Mouse (Mus musculus) layer of hippocampus, adult 2 months (tissue): ENCODE data around the gene Mrpl46. TPM values are rescaled to one million over a fixed set of nuclear protein-coding genes. Genes with fewer than 3 reads are reported as not detected.

Source experiments
- DNase-seq, 2 experiments: peaks; one replicate each; pipeline ENCODE4 v3.0.0; 2022; ENCODE audit warnings: low spot score in 2 of 2
- H3K27ac ChIP-seq: fragments of 200-600 bp; 2 replicates; pipeline ENCODE4 v1.8.1; 2022
- H3K4me3 ChIP-seq: fragments of 200-600 bp; 2 replicates; pipeline ENCODE4 v1.8.1; 2022; ENCODE audit warnings: mild to moderate bottlenecking
- CTCF ChIP-seq: fragments of 200-600 bp; conservative IDR thresholded peaks from 2 replicates; pipeline ENCODE4 v1.8.1; 2022; ENCODE audit warnings: antibody characterized with exemption, mild to moderate bottlenecking, moderate library complexity
- long read RNA-seq, 2 experiments: library from polyadenylated mRNA; stranded (forward); transcript quantifications; one replicate each; pipeline ENCODE4 v2.0.0; 2021; ENCODE audit warnings: borderline mapping rate in 2 of 2
- total RNA-seq, 2 experiments: library from RNA; stranded (reverse); gene quantifications; 2 replicates each; pipeline ENCODE4 v1.2.3; 2021

Gene Mrpl46
- 10 to 100 TPM; 28.6 to 32.7 TPM for total RNA-seq
- long read RNA-seq, experiment 1, transcript Mrpl46-201 (4 exons, 1,134 nt): major isoform, 23 of 24 reads
- long read RNA-seq, experiment 1, partial matches to known transcripts: 0 of 24 reads
- long read RNA-seq, experiment 1, other reads (novel, unspliced or antisense): 1 of 24 reads
- long read RNA-seq, experiment 2, transcript Mrpl46-201 (4 exons, 1,134 nt): major isoform, 32 of 35 reads
- long read RNA-seq, experiment 2, partial matches to known transcripts: 3 of 35 reads
- long read RNA-seq, experiment 2, other reads (novel, unspliced or antisense): 0 of 35 reads

DNA sequence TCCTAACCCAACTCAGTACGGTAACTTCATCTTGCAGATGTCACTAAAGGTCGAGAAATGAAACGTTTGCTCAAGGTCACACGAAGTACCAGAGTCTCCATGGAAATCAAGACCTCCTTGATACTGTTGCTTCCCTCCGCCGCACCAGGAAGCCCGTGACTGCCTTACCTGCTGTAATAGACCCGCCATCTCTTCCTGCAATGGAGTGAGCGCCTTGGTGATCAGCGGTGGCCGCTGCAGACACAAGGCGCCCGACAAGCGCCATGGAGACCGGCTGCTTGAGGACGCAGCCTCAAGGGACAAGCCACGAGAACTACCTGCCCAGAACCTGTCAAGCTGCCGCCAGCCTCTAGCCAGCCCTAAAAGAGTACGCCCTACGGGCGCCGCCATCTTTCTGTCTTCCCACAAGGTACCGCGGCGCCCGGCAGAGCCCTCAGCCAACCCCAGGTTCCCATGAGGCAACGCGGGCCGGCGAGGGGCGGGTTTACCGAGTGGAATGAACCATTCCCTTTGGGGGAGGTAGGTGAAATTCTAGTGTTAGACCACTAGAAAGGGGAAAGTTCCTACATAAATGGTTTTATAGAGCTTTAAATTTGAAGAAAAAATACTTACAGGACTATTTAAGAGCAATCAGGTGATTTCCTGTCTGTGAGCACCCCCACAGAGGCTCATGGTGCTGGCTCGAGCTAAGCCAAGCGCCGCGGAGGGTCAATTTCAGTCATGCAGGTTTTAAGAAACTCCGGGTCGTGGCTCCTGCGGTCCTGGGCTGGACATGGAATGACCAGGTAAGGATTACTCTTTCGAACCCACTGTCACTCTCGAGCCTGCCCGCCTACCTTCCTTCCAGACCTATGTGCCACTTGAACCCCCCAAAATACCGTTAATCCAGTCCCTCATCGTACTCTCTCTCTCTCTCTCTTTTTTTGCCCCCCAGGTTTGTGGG is at the start of gene Mrpl46, which contains the start of gene Mrps11:
Gene Mrpl46, minus strand, starts transcription at position 893 of the 943 bp plus-strand sequence.
Gene Mrps11, plus strand, starts transcription at position 481 of the 943 bp plus-strand sequence.
- peak; percentile 87 to 88 for DNase-seq
- H3K4me3 ChIP-seq: peak within 1 kb of the TSS; percentile 85
- no peak for TF ChIP-seq CTCF
- peak within 1 kb of the TSS; percentile 99 for H3K27ac ChIP-seq

DNA sequence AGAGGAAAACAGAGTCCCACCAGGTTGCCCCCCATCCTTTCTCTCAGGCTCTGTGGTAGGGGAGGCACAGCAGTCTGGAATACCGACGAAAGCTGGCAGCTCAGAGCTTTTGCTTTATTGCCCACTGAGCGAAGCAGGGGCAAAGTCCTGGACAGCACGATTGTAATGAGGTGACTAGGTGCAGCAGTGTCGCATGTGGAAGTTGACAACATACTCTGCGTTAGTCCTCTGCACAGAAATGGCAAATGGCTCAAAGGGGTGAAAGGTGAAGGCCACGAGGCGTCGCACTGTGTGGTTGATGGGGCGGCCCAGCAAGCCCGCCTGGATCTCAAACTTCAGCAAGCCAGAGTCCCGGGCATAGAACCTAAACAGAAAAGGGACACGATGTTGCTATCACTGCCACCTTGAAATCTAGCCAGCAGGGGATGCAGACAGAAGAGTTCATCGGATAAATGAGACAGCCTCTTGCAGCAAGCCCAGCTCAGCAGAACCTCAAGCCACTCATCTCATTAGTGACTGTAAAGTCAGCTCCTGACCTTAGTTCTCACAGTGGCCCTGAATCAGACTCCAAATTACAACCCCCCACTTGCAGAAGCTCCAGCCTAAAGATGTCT is 44.5 kb upstream of the Mrpl46 start:
- TF ChIP-seq CTCF: no peak
- Histone ChIP-seq H3K27ac (no peak overlapping the region), H3K4me3 (no peak overlapping the region)
- no peak for DNase-seq

DNA sequence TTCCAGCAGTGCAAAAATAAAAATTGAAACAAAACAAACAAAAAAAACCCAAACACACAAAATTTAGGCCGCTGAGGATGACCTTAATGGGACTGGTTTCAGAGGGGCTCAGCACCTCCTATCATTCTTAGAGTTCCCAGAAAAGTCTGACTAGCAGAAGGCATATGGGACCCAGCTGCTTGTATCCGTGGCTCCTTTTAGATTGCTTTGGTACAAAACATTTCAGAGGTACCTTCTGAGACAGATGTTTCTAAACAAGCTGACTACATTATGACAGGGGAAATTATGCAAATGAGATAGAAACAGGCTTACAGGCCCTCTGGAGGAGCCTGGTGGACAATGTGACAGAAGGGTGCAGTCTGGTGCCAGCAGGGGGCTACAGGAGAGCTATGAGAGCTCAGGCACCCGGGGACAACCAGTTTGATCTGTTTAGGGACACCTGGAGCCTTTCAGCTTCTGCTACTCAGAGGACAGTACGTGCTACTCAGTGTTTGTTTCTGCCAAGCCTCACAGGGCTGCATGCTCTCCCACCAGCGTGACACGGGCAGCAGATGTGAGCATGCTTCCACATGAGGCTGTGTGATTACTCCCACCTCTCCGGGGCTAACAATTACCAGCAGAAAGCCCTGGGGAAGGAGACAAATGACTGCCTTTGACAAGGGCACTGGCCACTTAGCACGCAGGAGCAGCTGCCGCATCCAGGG is 43.5 kb upstream of the Mrpl46 start:
- peak overlapping the region; percentile 40 for H3K27ac ChIP-seq
- peak in 1 of 2 experiments; percentile 18 for DNase-seq
- H3K4me3 ChIP-seq: no peak overlapping the region
- TF ChIP-seq CTCF: peak; percentile 48

DNA sequence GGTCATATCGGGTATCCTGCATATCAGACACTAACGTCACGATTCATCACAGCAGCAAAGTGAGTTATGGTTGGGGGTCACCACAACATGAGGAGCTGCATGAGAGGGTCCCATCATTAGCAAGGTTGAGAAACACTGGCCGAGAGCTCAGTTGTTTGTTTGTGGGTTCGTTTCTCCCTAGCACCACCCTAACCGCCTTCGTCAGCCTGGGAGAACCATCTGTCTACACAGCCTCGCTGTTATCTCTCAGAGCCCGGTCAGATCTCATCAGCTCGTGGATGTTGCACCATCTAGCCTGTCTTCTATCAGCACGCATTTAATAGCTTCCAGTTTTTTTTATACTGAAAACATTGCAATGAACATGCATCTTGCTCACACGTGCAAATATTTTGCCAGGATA is 35.0 kb upstream of the Mrpl46 start:
- TF ChIP-seq CTCF: no peak
- no peak for DNase-seq
- Histone ChIP-seq H3K27ac (peak overlapping the region; percentile 46), H3K4me3 (no peak overlapping the region)

DNA sequence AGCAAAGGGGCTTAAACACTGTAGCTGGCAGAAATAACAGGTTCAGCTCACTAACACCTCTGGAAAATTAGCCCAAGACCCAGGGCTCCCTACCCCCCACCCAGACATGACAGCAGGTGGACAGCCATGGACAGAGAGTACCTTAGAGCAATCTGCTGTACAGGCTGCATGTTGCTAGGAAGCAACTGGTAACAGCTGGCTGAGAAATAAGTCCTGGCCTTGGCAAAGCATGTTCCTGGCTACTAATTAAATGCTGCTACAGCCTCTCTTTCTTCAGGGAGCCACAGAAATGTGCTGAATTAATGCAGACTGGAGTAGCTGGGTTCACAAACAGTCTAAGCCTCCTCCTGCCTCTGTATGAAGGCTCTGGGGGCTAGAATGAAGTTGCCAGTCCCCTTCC is 31.4 kb upstream of the Mrpl46 start:
- DNase-seq: no peak
- no peak for TF ChIP-seq CTCF
- Histone ChIP-seq H3K27ac (no peak overlapping the region), H3K4me3 (no peak overlapping the region)

DNA sequence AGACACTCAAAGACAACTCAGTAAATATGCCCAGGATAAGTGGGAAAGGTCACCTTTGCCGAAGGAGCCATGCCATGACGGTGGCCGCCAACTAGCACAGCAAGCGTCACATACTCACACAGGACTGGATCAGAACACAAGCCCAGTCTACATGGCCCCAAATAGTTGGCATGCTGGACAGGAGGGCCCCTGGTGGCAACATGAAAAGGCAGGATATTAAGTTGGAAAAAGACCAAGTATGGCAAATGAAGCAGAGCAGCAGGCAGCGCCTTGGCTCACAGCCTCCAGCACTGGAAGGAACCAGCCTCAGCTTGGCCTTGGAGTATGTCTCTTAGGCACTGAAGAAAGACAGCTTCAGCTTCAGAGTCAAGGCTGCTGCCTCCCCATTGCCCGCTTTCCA is 30.5 kb upstream of the Mrpl46 start:
- H3K4me3 ChIP-seq: no peak overlapping the region
- H3K27ac ChIP-seq: no peak overlapping the region
- no peak for TF ChIP-seq CTCF
- no peak for DNase-seq

DNA sequence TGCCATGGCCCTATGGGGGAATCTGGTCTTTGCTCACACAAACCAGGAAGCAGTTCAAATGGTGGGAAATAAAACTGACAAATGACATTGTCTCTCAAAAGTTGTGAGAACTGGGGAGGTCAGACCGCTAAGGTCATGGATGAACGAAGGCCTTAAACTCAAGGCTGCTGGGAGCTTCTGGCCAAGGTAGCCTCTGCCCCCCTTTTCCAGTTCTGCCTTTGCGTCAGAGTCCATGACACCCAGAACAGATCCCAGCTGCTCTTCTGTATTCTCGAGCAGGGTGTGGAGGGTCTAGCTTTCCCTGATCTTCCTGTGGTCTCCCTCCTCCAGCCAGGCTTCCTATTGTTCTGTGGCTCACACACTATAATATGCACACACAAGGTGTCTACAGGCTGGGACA is 23.9 kb upstream of the Mrpl46 start:
- DNase-seq: no peak
- Histone ChIP-seq H3K4me3 (no peak overlapping the region), H3K27ac (no peak overlapping the region)
- TF ChIP-seq CTCF: no peak

DNA sequence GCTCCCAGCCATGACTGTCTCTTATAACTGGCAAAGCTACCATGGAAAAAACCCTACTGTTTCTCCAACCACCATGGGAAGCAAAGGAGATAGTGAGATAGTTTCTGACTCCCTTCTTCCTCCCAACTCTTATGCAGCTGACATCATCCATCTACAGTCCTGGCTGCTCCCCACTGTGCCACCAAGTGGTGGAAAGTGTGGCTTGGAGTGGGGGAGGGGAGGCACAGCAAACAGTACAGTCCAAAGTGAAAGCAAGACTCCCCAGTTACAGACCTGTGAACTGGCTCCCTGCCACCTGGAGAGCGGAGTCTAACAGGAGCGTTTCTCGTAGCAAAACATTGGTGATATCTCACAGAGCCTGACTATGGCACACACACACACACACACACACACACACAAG is 20.5 kb upstream of the Mrpl46 start:
- H3K4me3 ChIP-seq: no peak overlapping the region
- peak; percentile 43 for TF ChIP-seq CTCF
- no peak overlapping the region for H3K27ac ChIP-seq
- DNase-seq: no peak

DNA sequence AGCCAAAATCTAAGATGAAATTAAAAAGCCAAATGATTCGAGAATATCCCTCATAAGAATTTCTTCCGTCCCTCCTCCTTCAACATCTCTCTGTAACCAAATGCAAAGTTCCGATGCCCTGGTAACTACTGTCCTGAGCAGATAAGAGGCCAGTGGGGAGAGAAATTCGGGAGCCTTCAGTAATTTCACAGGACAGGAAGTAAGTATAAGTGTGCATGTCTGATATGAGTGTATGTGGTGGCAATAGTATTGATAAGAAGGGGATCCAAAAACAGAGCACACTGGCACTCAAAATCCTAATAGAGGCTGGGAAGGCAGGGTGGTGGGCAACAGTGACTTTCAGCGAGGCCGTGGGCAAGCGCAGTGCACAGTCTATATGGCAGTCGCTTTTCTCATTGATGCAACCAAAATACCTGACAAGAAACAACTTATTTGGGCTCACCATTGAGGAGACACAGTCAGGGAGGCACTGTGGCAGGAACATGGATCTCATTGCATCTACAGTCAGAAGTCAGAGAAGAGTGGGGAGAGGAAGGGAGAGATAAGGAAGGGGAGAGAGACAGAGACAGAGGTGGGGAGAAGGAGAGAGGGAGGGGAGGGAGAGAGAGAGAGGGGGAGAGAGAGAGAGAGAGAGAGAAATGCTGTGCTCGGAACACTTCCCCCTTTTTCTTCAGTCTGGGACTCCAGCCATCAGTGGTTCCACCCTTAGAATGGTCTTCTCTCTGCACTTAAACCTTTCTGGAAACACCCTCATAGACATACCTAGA is 16.6 kb upstream of the Mrpl46 start:
- no peak overlapping the region for H3K27ac ChIP-seq
- no peak for TF ChIP-seq CTCF
- no peak overlapping the region for H3K4me3 ChIP-seq
- no peak for DNase-seq

DNA sequence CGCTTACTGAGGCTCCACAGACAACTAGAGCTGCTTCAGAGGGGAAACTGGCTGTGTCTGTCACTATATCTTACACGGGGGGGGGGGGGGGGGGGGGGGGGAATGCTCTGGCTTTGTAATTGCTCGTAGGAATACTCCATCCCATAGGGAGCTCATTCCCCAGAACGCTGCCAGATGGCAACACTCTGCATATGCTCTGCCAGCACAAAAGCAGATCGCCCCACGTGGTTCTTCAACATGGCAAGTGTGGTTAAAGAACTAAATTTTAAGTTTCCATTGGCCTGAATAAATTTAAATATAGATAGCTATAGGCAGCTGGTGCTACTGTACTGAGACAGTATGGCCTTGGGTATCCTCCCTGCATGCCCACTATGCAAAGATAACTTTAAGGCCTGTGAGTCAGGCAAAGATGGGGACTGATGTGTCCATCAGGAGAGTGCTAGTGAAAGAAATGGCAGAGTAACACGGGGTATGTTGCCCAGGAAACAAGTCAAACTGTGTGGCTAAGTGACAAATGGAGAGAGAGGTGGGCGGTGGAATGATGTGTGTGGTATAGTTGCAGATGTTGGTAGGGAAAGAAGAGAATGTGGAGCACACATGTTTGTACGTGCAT is 14.6 kb upstream of the Mrpl46 start:
- peak overlapping the region; percentile 41; the same call in 1 of the 2 replicates for H3K27ac ChIP-seq
- TF ChIP-seq CTCF: no peak
- peak; percentile 72 to 79 for DNase-seq
- H3K4me3 ChIP-seq: no peak overlapping the region

DNA sequence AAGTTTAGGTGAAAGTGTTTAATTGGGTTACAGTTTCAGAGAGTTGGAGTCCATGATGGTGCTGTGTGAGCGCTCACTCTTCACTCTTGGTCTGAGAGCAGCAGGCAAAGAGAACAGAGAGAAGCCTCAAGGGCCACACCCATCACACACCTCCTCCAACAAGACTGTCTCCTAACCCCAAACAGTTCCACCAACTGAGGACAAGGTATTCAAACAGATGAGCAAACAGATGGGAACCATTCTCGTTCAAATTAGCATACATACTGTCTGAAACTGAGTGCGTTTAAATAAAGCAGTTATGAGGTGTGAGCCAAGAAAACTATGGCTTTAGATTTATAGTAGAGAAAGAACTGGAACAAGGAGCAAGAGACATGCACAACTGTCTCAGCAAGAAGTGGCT is 13.3 kb upstream of the Mrpl46 start:
- no peak for DNase-seq
- H3K27ac ChIP-seq: no peak overlapping the region
- no peak for TF ChIP-seq CTCF
- no peak overlapping the region for H3K4me3 ChIP-seq
